Mouse (Mus musculus) left cerebral cortex, postnatal 4 days (tissue): Measurements from ENCODE around the gene Psmd12. TPM values are rescaled to one million over a fixed set of nuclear protein-coding genes. Genes with fewer than 3 reads are reported as not detected.
A peak's percentile ranks its signal among the peaks of the same experiment; 100 is the strongest.

Source experiments
- DNase-seq: peaks from one replicate; pipeline ENCODE4 v3.0.0-alpha.2; 2022
- intact Hi-C: fragments of 180-260 bp; cut with DNase I; formaldehyde crosslinking; loops from one replicate; pipeline ENCODE4 v1.15.1; 2025
- total RNA-seq, 2 experiments: library from RNA; stranded (reverse); gene quantifications; 2 replicates each; pipeline ENCODE4 v1.2.3; 2021

Psmd12 gene
- 10 to 100 TPM; 76.0 to 78.0 TPM for total RNA-seq

DNA sequence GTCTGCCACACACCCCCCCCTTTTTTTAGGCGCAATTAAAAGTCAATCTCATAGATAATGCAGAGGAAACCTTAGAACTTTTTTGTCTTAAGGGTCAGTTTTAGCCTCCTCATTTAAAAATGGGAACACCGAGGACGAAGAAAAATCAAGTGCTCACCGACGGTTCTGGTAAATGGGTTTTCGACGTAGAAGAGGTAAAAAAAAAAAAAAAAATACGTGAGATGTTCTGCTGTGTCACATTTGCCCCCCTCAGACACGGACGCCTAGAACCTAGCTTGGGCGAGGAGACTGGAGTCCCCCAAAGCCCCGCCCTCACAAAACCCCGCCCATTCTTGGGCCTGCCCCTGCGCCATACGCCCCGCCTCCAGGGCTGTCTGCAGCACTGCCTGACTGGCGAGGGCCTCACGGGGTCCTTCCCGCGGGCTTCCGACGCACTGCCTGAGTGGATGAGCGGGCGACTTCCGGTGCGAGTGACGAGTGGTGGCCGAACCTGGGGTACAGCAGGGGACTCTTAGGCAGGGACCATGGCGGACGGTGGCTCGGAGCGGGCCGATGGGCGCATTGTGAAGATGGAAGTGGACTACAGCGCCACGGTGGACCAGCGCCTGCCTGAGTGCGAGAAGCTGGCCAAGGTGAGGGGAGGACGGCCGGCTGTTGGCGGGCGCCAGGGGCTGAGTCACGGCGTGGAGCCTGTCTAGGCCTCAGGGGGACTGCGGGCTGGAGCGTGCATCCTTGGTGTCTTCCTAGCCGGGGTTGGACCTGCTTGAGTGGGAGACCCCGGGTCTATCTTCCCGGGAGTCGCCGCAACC lies at the start of gene Psmd12:
TSS of gene Psmd12 (plus strand) at position 432 of the 809 bp plus-strand sequence.
- intact Hi-C loops, result no loop called here
- peak; percentile 98 for DNase-seq

DNA sequence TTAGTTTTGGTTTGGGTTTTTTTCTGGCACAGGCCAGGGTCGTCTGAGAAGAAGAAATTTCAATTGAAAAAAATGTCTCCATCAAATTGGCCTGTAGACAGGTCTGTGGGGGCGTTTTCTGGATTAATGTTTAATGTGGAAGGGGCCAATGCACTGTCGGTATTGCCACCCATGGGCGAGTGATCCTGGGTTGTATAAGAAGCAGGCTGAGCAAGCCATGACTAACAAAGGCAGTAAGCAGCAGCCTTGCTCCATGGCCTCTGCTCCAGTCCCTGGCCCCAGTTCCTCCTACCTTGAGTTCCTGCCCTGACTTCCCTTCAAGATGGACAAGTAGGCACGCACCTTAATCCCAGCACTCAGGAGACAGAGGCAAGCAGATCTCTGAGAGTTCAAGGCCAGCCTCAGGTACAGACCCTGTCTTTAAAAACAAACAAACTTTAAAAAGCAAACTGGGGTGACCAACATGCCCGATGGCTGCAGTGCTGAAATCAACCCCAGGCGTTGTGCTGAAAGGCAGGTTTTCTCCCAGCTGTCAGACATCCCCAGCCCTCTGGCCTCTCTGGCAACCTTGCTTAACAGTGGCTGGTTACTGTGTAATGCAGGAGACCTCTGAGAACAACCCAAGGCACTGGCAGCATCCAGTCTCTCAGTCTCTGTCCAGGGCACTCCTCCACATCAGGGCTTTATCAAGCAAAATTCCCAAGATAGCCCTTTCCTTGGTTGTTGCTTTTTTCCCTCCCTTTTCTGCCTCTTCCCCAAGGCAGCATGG lies 47.9 kb upstream of the Psmd12 start:
- no peak for DNase-seq
- intact Hi-C loops, result no loop called here

DNA sequence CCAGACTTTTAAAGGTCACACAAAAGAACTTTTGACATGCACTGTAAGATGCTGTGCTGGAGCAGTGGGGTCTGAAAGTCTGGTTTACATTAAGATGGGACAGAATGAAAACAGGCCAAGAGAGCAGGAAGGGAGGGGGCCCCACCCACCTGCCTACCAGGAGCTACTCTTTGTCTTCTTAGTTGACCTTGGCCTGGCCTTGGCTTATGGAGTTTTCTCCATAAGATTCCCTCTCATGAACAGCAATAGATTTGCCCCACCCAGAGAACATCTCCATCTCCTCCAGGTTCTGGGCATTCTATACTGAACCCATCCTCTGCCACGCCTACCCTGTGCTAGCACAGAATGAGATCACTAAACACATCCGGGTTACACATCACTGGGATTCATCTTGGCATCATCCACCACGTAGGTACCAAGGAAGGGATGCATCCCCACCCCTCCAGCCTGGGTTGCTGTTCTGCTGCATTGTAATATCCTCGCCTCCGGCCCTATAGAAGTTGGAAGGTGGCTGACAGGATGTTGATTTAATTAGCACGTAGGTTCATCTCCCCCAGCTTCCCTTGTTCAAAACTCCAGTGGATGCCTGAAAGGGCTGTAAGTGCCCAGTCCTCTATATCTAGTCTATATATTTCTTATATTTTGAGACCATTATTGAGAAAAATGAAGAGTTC lies 43.4 kb upstream of the Psmd12 start:
- intact Hi-C loops, result no loop called here
- no peak for DNase-seq

- intact Hi-C loops, result no loop called here
- DNase-seq, result no peak
These were observed 41.6 kb upstream of the Psmd12 start for GRCm38 (mm10) chr11:107437723-107438122.

- intact Hi-C loops, result no loop called here
- DNase-seq, result no peak
These were observed 41.1 kb upstream of the Psmd12 start for GRCm38 (mm10) chr11:107438140-107438539.

- DNase-seq, result no peak
- intact Hi-C loops, result no loop called here
These were observed 38.2 kb upstream of the Psmd12 start for GRCm38 (mm10) chr11:107441050-107441449.

DNA sequence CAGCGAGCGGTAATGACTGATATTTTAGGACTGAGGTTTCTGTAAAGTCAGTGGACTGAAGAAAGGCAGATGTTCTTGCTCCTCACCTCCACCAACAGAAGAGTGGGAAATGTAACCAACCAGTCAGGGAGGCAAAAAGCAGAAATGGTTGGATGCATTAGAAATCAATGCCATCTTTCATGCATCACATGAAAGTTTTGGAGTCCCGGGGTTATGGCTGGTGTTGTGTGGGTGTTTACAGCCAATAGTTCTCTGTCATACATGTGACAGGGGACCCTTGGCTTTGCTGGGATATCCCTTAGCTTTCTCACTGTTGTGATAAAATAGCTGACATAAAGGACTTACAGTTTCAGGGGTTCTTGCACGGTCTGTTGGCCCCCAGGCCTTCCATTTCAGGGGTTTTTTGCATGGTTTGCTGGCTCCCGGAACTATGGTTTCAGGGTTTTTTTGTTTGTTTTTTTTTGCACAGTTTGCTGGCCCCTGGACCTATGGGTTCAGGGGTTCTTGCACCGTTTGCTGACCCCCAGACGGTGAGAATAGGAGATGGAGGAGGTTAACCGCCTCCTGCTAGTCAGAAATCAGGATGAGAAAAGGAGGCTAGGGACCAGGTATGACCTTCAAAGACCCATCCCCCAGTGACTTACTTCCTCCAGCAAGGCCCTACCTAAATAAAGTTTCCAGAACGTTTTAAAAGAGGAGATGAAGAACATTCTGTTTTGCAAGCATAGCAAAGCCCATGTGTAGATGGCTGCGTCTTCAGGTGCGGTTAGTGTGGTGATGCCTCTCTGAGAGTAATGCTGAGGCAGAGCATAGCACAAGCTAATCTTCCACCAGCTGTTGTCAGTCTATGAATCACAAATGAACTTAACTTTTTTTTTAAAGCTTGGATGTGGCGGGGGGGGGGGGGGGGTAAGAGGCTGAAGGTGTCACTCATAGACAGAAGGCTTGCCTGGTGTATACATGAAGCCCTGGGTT lies 35.9 kb upstream of the Psmd12 start:
- intact Hi-C loops, result no loop called here
- DNase-seq, result no peak

DNA sequence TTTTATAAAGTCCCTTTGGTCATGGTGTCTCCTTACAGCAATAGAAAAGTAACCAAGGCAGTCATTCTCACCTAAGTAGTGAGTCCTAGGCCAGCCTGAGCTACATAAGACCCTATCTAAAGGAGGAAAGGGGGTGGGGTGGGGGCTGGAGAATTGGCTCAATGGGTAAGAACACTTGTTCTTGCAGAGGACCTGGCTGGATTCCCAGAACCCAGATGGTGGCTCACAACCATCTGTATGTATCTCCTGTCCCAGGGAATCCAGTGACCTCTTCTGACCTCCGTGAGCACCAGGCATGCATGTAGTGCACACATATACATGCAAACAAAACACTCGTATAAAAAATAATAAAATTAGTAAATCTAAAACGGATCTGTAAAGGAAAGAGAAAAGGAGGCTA lies 33.6 kb upstream of the Psmd12 start:
- peak; percentile 95 for DNase-seq
- intact Hi-C loops, result no loop called here

GRCm38 (mm10) chr11:107446650-107447049 lies 32.6 kb upstream of the Psmd12 start:
- intact Hi-C loops, result no loop called here
- no peak for DNase-seq

DNA sequence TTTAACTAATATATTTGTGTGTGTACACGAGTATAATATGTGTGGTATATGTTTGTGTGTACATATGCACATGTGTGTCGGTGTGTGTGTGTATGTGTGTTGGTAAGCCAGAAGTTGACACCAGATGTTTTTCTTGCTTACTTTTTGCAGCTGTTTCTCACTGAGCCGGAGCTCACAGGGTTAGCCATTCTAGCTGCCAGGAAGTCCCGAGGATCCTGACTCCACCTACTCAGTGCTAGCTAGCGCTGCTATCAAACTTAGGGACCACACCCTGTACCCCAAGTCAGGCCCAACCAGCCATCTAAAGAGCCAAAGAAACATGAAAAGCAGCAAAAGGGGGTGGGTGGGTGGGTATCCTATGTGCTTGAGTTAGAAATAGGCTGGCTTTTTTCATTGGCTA lies 31.9 kb upstream of the Psmd12 start:
- intact Hi-C loops, result no loop called here
- DNase-seq, result no peak

GRCm38 (mm10) chr11:107447915-107448314 lies 31.4 kb upstream of the Psmd12 start:
- DNase-seq, result no peak
- intact Hi-C loops, result no loop called here

DNA sequence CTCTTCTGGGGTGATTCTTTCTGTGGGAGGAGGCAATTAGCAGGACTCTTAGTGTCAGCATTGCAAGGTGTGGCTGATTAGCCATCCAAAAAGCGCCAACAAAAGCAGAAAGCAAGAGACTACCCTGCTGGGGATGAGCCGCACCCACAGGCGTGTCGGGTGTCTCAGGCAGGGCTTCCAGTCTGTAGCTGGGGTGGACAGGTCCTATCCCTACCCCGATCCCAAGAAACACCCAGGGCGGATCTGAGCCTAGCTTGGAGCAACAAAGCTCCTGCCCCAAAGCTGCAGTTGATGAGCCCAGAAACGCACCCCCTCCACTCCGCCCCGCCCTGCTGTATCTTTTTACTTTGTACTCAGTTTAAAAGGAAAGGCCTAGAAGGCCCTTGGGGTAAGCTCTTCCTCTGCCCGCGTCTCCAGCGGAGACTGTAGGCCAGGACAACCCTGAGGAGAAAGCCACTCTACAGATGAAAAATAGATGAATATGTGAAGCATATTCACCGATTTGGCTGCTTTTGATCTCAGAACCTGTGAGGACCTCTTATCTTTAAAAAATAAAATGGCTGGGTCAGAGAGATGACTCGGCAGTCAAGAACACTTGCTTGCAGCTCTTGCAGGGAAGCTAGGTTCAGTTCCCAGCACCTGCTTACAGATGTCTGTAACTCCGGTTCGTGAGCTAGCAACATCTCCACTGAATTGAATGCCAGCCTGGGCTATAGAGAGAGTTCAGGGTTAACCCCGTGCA lies 29.9 kb upstream of the Psmd12 start:
- DNase-seq, result no peak
- intact Hi-C loops, result no loop called here

DNA sequence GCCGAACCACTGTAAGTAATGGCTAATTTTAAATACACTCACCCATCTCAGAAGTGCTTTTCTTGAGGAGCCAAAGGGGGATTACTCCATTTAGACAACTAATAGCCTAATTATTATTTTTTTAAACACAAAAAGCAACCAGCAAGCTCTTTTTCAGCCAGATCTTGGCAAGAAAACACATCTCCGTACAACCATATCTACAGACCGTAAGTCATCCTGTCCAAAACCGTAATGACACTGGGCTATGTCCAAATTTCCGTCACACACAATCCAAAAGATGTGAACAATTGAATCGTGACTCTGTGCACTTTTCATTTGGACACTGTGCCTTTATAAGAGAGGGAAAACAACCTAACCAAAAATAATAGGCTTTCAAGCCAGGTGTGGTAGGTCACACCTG lies 29.2 kb upstream of the Psmd12 start:
- DNase-seq, result no peak
- intact Hi-C loops, result no loop called here

- intact Hi-C loops, result no loop called here
- DNase-seq, result no peak
These were observed 28.2 kb upstream of the Psmd12 start for GRCm38 (mm10) chr11:107451106-107451505.

DNA sequence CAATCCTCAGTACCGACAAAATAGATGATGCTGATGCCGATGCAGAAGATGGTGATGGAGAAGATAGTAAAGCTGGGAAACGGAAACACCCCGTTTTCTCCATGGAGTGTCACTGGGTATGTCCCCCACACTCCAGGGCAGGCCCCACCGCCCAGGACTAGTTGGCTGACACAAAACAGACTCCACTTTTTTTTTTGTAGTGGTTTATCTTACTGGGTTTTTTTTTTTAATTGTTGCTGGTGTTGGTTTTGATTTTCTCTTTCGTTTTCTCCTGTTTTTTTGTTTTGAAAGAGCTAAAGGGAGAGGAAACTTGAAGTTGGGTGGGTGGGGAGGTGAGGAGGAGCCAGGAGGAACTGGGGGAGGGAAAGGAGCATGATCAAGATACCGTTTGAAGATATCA lies 27.2 kb upstream of the Psmd12 start:
- no peak for DNase-seq
- intact Hi-C loops, result no loop called here

DNA sequence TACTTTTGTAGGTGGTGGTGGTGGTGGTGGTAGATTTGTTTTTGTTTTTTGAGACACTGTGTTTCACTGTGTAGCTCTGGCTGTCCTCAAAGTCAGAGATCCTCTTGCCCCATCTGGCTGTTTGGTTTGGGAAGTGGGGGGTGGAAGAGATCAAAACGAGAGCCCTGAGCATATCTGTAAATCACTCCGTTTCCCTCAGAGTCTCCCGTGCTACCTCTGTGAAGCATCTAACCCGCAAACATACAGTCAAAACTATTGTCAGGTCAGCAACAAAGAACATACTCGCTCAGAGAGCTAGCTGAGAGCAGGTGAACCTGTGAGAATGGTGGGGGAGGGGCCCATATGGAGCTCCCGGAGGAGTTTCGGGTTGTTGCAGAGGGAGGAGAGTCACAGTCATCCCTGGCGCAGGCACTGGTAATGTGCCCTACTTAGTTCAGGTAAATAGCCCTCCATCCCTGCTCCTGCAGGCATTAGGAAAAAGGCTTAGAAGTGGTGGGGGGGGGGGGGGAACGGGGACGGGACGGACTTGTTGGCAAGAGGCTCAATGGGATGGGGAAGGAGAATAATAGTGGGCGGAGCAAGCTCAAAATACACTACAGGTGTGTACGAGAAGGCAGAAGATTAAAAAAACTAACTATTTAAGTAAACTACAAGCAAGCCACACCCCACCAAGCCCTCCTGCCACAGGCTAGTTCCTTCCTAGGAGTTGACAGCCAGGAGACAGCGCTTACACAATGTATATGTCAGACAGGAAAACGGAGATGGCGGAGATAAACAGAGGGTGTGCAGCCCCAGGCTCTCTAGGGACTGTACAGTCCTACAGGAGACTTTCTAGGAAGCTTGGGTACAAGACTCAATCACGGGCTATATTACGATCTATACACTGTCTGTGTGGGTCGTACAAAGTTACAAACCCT lies 24.5 kb upstream of the Psmd12 start:
- intact Hi-C loops, result no loop called here
- no peak for DNase-seq

DNA sequence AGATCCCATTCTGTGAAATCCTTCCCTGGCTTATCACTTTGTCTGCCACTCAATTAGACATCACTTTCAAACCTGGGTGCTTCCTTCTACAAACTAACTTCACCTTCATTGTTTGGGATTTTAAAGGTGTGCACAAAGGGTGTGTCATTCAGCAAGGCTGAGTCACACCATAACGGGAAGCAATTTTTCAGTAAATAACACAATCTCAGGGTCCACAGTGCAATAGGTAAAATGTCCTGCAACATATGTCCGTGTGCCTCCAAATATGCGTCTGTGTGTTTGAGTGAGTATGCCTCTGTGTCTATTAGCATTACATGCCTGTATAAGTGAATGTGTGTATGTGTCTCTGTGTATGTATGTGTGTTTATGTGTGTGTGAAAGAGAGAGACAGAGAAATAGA lies 22.0 kb upstream of the Psmd12 start:
- DNase-seq, result no peak
- intact Hi-C loops, result no loop called here

- no peak for DNase-seq
- intact Hi-C loops, result no loop called here
These were observed 21.0 kb upstream of the Psmd12 start for GRCm38 (mm10) chr11:107458286-107458685.

- DNase-seq, result no peak
- intact Hi-C loops, result no loop called here
These were observed 20.3 kb upstream of the Psmd12 start for GRCm38 (mm10) chr11:107458986-107459385.
